Mouse (Mus musculus) olfactory bulb, adult 2 months (tissue): Measurements from ENCODE around the gene Gstm5.

Source experiments
- CTCF ChIP-seq: fragments of 200-500 bp; IDR thresholded peaks from 2 replicates; pipeline ENCODE4 v1.5.1; 2012; ENCODE audit warnings: low read depth, mild to moderate bottlenecking, low read length, moderate library complexity; ENCODE audit not compliant: insufficient read depth
- POLR2A ChIP-seq: fragments of 200-500 bp; IDR thresholded peaks from 2 replicates; pipeline ENCODE4 v1.6.1; 2012; ENCODE audit warnings: mild to moderate bottlenecking, low read depth, low read length, moderate library complexity; ENCODE audit not compliant: insufficient read depth

GRCm38 (mm10) chr3:107925335-107925734 is 29.7 kb downstream of the Gstm5 start:
- no peak for TF ChIP-seq CTCF
- TF ChIP-seq POLR2A: no peak
